Mouse (Mus musculus): Measurements from ENCODE around the gene Rfx2.

- TF ChIP-seq CTCF (IDR thresholded peaks at IDR 0.05; ENCODE audit: extremely low read depth, insufficient read depth, low read length) (no peak), POLR2A (IDR thresholded peaks at IDR 0.05; ENCODE audit: extremely low read depth, insufficient read depth, low read length) (no peak)
These were observed 90.6 kb downstream of the Rfx2 start for GRCm38 (mm10) chr17:56740118-56740787.
